Mouse (Mus musculus): ENCODE results near the gene Fam98a.

Fam98a gene

DNA sequence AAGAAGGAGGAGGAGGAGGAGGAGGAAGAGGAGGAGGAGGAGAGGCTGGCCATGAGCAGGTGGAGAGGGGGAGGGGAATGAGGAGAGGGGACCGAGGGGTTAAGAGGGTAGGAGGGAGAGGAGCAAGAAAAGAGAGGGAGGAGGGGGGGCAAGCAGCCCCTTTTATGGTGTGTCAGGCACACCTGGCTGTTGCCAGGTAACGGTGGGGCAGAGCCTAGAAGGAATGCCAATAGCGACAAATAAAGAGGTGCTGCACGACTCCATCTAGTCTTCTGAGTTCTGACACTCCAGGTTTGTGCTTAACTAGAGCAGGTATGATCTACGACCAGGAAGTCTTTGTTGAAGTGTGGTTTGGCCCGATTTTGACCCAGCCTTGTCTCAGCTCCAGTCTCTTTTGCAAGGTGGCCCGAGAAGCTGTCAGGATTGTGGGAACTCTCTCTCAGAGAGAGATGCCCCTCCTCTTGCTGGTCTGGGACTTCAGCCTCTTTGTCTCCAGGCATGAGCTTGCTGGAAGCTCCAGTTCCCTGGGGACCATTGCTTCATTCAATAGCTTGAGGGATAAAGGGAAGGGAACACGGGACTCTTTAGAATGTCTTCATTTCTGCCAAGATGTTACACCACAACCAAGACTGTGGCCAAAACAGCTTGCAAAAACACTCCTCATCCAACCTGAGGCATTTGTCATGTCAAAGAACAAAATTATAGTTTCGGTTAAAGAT is 29.2 kb downstream of the Fam98a start:
- no peak for DNase-seq (ENCODE audit: low spot score)

DNA sequence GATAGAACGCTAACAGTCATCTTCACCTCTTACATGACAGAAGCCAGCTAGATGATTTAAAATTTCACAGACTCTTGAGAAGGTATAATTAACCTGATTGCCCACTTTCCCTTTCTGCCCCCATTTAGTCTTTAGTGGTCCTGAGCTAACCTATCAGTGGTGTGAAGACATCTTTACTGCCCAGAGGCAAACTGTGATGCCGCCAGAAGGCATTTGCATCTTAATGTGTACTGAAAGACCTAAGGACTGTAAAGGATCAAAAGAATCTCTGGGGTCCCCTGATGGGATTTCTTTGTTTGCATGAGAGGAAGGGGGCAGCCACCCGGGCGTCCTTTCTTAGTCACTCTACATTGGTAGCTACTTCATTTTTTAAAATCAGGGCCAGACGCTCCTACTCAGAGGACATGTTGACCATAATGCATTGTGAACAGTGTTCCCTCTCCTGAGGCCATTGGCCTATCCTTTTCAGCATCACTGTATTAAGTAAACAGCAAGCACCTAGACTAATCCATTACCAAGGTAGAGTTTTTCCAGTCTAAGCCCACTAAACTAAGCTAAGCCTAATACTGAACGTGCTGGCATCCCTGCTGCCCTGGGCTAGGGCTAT is 30.4 kb downstream of the Fam98a start:
- DNase-seq (ENCODE audit: low spot score): no peak

DNA sequence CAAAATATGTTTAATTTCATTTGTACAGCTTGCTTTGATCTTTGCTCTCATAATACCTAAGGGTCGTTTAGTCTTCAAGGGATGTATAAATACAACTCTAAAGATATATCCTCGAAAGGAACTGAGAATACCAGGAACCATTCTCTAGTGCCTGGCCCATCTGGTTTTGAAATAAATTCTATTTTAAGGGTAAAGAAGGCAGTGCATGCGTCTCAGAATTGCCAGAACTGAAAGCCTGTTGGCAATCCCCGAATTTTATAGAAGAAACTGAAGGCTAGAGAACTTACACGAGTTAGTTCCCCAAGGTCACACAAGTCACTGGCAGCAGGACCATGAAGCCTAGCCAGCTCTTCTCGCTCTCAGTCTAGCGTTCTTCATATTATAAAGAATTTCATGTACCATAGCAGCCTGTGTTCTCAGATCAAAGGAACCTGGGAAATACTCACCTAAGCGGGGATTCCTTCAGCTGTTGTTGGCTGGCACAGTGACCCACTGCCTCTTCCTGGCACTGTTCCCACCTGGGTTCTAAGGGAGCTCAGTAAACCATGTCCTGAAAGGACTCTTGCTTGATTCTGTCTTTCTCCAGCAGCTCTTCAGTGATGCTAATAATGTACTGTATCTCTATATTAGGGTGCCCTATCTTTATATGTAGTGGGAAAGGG is 32.4 kb downstream of the Fam98a start:
- DNase-seq (ENCODE audit: low spot score): no peak

DNA sequence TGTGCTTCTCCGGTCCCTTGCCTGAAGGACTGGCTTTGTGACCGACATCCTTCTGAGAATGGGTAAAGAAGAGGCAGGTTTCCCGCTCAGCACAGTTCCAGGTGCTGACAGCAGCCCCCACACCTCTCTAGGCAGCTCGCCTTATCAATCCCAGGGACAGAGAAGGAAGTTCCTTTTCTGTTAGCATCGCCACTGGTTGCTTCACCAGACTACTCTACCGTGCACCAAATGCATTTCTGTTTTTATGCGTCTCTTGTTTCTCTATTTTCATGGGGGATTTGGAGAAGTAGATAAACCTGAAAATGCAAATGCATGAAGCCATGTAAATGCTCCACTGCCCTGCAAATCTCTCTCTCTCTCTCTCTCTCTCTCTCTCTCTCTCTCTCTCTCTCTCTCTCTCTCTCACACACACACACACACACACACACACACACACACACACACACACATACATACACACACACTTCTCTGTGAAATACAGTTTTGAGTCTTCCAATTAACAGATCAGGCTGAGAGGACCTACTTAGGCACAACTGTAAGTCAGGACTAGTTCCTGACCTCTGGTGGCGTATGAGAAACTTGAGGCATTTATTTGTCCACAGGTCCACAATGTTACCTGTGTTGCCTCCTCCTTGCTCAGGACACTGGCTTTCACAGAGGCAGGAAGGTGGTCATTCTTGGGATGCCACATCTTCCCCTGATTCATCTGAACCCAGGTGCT is 33.4 kb downstream of the Fam98a start:
- no peak for DNase-seq (ENCODE audit: low spot score)

DNA sequence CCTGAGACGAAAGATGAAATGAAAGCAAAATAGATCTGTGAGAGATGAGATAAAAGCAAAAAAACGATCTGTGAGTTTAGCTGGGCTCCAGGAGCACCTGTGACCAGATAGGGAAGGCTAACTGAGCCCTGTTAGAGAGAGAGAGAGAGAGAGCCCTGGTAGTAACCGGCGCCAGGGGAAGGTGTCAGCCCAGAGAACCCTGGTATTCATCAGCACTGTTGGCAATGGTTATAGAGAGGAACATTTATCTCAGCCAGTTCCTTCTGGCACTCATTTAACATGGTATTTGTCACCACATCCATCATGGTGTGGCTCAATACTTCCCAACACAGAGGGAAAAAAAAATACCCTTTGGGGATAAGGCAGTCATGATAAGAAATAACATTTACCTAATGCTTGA is 35.2 kb downstream of the Fam98a start:
- DNase-seq (ENCODE audit: low spot score): no peak

DNA sequence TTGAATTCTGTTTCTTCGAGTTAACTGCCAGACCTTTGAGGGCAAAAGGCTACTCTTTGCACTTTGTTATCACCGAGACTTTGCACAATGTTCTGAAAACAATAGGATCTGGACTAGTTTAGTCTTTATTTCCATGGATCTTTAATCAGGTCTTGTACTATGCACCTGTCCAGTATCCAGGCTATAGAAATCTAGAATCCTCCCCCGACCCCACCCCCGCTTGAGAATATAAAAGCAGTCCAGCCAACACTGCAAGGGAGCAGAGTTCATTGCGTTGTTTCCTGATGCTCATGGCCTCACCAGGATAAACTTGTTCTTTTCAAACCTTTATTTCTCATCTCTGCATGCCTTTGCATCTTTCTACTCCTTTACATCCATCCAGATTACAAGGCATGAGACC is 42.5 kb downstream of the Fam98a start:
- no peak for DNase-seq (ENCODE audit: low spot score)

DNA sequence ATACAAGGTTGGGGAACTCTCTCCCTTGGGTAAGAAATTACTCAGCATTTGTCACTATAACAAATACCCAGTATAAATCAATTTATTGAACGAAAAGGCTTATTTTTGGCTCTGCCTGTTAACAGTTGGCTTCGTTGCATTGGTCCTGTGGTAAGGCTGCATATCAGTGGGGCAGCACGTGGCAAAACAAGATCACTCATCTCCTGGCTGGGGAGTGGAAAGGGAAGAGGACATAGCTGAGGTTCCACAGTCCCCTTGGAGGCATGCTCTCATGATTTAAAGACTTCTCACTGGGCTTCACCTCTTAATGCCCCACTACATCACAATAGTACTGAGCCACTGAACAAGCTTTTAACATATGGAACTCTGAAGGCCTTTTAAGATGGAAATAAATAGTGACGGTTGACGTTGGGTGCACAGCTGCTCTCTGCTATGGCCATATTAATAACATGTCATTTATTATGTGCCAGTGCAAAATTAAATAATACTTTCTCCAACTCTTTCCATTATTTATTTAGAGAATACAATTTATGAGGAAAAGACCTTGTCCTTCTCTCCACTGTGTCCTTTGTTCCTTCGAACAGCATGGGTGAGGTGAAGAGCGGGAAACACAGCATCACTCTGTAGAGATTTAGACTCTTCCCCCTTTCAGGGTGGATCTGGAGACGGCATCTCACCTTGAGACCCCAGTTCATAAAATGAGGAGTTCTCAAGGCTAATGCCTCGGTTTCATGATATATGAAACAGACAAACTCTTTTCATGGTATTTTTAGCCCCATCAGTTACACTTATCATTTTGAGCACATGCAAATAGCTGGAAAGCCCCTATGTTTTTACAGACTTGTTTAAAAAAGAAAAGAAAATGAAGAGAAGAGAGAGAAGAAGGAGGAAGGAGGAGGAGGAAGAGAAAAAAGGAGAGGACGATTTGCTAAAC is 44.8 kb downstream of the Fam98a start:
- no peak for DNase-seq (ENCODE audit: low spot score)

DNA sequence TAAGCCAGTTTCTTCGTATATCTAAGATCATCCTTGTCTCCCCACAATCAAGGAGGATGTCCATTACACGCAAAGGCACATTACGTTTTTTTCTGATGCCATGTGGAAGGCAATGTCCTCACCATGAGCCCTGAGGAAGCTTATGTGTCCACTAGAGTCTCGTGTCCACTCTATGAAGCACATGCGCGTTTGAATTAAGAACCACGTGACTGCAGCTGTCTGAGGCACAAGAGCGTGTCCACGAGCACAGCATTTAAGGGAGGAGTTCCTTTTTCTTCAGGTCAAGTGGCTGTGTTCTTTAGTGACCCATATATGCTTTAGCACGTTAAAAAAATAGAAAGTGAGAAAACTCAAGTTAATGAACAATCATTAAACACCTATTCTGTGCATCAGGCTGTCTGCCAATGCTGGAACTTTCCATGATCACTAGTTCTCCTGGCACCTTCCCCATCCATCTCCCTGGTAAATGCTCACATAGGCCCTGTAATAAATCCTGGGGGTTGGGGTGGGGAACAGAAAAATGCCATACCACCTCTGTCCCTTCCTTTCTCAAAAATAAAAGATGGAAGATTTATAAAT is 45.6 kb downstream of the Fam98a start:
- DNase-seq (ENCODE audit: low spot score): no peak

DNA sequence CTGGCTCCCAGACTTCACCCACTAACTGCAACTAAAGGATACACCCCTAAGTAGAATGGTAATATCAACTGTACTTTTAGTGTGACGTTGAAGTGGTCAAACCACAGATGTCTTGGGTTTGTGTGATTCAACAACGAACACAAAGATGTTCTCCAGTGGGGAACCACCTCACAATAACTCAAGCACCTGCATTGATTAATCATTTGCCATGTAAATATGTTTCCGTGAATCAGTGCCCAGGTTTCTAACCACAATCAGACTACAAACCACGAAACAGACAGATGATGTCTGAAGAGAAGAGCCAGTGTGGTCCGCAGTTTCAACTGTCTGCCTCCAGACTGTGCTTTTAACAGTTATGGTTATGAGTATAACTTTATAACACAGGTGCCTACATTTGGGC is 46.7 kb downstream of the Fam98a start:
- no peak for DNase-seq (ENCODE audit: low spot score)

DNA sequence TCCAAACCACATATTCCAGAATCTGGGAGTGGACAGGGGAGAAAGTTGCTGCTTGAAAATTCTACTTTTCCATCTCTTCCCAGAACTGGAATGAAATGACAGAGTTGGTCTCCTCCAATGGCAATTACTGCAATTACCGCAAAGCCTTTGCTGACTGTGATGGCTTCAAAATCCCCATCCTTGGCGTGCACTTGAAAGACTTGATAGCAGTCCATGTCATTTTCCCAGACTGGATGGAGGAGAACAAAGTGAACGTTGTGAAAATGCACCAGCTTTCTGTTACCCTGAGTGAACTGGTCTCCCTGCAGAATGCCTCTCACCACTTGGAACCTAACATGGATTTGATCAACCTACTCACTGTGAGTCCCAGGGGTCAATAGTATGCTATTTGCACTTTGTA is 48.7 kb downstream of the Fam98a start:
- no peak for DNase-seq (ENCODE audit: low spot score)

DNA sequence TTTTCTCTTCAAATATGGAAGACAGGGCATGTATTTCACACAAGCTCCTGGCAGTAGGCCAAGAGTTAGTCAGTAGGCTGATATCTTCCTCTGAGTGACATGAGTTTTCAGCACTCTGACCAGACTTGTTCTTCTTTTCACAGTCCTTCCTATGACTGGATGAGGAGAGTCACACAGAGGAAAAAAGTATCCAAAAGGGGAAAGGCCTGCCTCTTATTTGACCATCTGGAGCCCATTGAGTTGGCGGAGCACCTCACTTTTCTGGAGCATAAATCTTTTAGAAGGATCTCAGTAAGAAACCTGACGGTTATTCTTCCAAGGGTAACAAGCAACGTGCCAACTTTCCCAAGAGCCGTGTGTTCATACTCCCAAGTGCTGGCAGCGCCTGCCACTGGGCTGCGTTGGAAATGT is 53.5 kb downstream of the Fam98a start:
- no peak for DNase-seq (ENCODE audit: low spot score)

DNA sequence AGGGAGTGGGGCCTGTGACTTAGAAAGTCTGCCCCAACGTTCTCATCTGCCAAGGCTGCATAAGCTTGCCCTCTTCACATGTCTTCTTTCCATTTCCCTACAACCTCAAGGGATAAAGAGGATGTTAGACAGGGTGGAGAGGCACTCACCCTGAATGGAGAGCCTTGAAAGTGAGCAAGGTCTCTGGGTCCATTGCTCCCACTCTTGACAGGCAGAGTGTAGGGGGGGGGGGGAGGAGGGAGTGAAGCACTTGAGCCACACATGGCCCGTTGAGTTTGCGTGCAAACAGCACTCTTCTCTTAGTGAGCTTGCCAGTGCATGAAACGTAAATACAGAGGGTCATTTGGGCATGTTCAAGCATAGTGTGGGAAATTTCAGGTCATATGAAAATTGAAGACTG is 56.5 kb downstream of the Fam98a start:
- no peak for DNase-seq (ENCODE audit: low spot score)

Measured in urinary bladder, postnatal 10 days (tissue).